Mouse (Mus musculus) brain, embryonic 14.5 days (tissue): ENCODE results near the gene Olfr1425.
"Not testable (repeated sequence)": the region's sequence is repeated elsewhere in the genome, so short reads cannot be mapped to it uniquely, and the experiment has no call there.

Source experiments
- CTCF ChIP-seq: fragments of 200-500 bp; IDR thresholded peaks from 2 replicates; pipeline ENCODE4 v1.5.1; 2012; ENCODE audit warnings: inconsistent platforms, mild to moderate bottlenecking, moderate library complexity, borderline replicate concordance; ENCODE audit not compliant: insufficient read depth, insufficient read length; ENCODE audit errors: extremely low read depth
- POLR2A ChIP-seq: fragments of 200-500 bp; IDR thresholded peaks from 2 replicates; pipeline ENCODE4 v1.6.1; 2012; ENCODE audit warnings: mild to moderate bottlenecking, inconsistent platforms, borderline replicate concordance; ENCODE audit not compliant: poor library complexity, insufficient read depth, insufficient read length, severe bottlenecking; ENCODE audit errors: extremely low read depth

GRCm38 (mm10) chr19:12062582-12062981 is 14.9 kb downstream of the Olfr1425 start, which contains the start of gene Olfr1424:
- not testable (repeated sequence) for TF ChIP-seq POLR2A, CTCF
